Mouse (Mus musculus) kidney, embryonic 16.5 days (tissue): ENCODE measurements at regions not wholly inside any gene's neighbourhood (a gene's known extent, or its start where the extent isn't known, plus 50 kb on each side); places are given as distances from the start of the nearest gene placed in this dataset.

Experiments used
- ATAC-seq: fragments of 200-750 bp; cut with Nextera tagmentation; 2 replicates; pipeline ENCODE4 v1.8.0; 2017; ENCODE audit warnings: moderate TSS enrichment; ENCODE audit not compliant: low FRiP score, low TSS enrichment
- H3K27ac ChIP-seq: fragments of 300-500 bp; sonication (generic); 2 replicates; pipeline ENCODE4 v1.5.1; 2014; ENCODE audit warnings: low read length
- H3K27me3 ChIP-seq: fragments of 300-500 bp; sonication (generic); 2 replicates; pipeline ENCODE4 v1.6.1; 2014; ENCODE audit warnings: low read length, control low read depth, mixed read lengths; ENCODE audit not compliant: insufficient read depth
- H3K36me3 ChIP-seq: fragments of 300-500 bp; sonication (generic); 2 replicates; pipeline ENCODE4 v1.6.1; 2014; ENCODE audit warnings: low read length, control low read depth, mixed read lengths; ENCODE audit not compliant: insufficient read depth
- H3K4me1 ChIP-seq: fragments of 300-500 bp; sonication (generic); 2 replicates; pipeline ENCODE4 v1.6.1; 2014; ENCODE audit warnings: low read length, control low read depth, mixed read lengths; ENCODE audit not compliant: insufficient read depth
- H3K4me2 ChIP-seq: fragments of 300-500 bp; sonication (generic); replicated peaks from 2 replicates; pipeline ENCODE4 v1.6.1; 2014; ENCODE audit warnings: low read depth, low read length
- H3K4me3 ChIP-seq: fragments of 300-500 bp; sonication (generic); 2 replicates; pipeline ENCODE4 v1.5.1; 2014; ENCODE audit warnings: mild to moderate bottlenecking, low read length
- H3K9ac ChIP-seq: fragments of 300-500 bp; sonication (generic); replicated peaks from 2 replicates; pipeline ENCODE4 v1.6.1; 2014; ENCODE audit warnings: low read length
- H3K9me3 ChIP-seq: fragments of 300-500 bp; sonication (generic); 2 replicates; pipeline ENCODE4 v1.6.1; 2016; ENCODE audit warnings: low read length, control low read depth
- WGBS: fragments of 180-500 bp; shearing (Covaris S2); extraction: QIAGEN DNeasy Blood & Tissue Kit; methylation state at CpG from one replicate; pipeline ENCODE4 v1.1.7; 2014; 5-methylcytosine and 5-hydroxymethylcytosine counted together

- Histone ChIP-seq H3K9ac (no peak overlapping the region), H3K36me3 (no peaks in the 10 kb centered on the region), H3K4me1 (no peaks in the 10 kb centered on the region), H3K4me2 (no peak overlapping the region), H3K9me3 (no peaks in the 10 kb centered on the region), H3K4me3 (no peak overlapping the region), H3K27ac (no peak overlapping the region), H3K27me3 (no peaks in the 10 kb centered on the region)
- 6% methylated on average over 5 of the region's 5 CpGs for WGBS
- ATAC-seq: peak; percentile 61; the same call in 1 of the 2 replicates
Observed at GRCm38 (mm10) chr2:56025059-56025458, 589.3 kb downstream of the Kcnj3 start.

- H3K27ac ChIP-seq: no peak overlapping the region
- H3K9me3 ChIP-seq: no peaks in the 10 kb centered on the region
- H3K4me1 ChIP-seq: no peaks in the 10 kb centered on the region
- H3K4me3 ChIP-seq: no peak overlapping the region
- no peaks in the 10 kb centered on the region for H3K36me3 ChIP-seq
- H3K9ac ChIP-seq: no peak overlapping the region
- ATAC-seq: no peak
- WGBS: 78% methylated on average over 2 of the region's 2 CpGs
- H3K27me3 ChIP-seq: no peaks in the 10 kb centered on the region
- H3K4me2 ChIP-seq: no peak overlapping the region
Observed at GRCm38 (mm10) chr2:56028958-56029357, 593.2 kb downstream of the Kcnj3 start.
